Mouse (Mus musculus): Measurements from ENCODE around the gene Dlg3. TPM values are rescaled to one million over a fixed set of nuclear protein-coding genes. Genes with fewer than 3 reads are reported as not detected.

Gene Dlg3
- polyA plus RNA-seq, 1 experiment from 2014 or later: 7.5 TPM

GRCm38 (mm10) chrX:100778397-100778796 is 10.9 kb downstream of the Dlg3 start:
- WGBS: 24% methylated on average over 5 of the region's 5 CpGs
- no peaks in the 10 kb centered on the region for H3K36me3 ChIP-seq (ENCODE audit: control insufficient read depth, insufficient read depth, low read length)
- peaks cover 3% of the 10 kb centered on the region for H3K27me3 ChIP-seq (ENCODE audit: control insufficient read depth, insufficient read depth, low read length)
- peak overlapping the region; percentile 87; the same call in 1 of the 2 replicates for H3K9ac ChIP-seq (ENCODE audit: low read length)
- DNase-seq (ENCODE audit: low spot score, missing footprints) (no peak), ATAC-seq (ENCODE audit: low FRiP score) (no peak)
- peaks cover 7% of the 10 kb centered on the region; the same call in 1 of the 2 replicates for H3K4me1 ChIP-seq (ENCODE audit: control insufficient read depth, insufficient read depth, low read length)
- H3K9me3 ChIP-seq (ENCODE audit: control insufficient read depth, low read length): no peaks in the 10 kb centered on the region
- H3K27ac ChIP-seq (ENCODE audit: low read depth, low read length): no peak overlapping the region
- H3K4me2 ChIP-seq: peak overlapping the region; percentile 53
- H3K4me3 ChIP-seq (ENCODE audit: low read depth, low read length): peak overlapping the region; percentile 57

GRCm38 (mm10) chrX:100789322-100789721 is 21.8 kb downstream of the Dlg3 start:
- Histone ChIP-seq H3K36me3 (ENCODE audit: control insufficient read depth, insufficient read depth, low read length) (no peaks in the 10 kb centered on the region), H3K27ac (ENCODE audit: low read depth, low read length) (no peak overlapping the region), H3K4me2 (no peak overlapping the region), H3K4me1 (ENCODE audit: control insufficient read depth, insufficient read depth, low read length) (no peaks in the 10 kb centered on the region), H3K4me3 (ENCODE audit: low read depth, low read length) (no peak overlapping the region), H3K9ac (ENCODE audit: low read length) (no peak overlapping the region), H3K9me3 (ENCODE audit: control insufficient read depth, low read length) (no peaks in the 10 kb centered on the region), H3K27me3 (ENCODE audit: control insufficient read depth, insufficient read depth, low read length) (no peaks in the 10 kb centered on the region)
- 91% methylated on average over 4 of the region's 4 CpGs for WGBS
- DNase-seq (ENCODE audit: low spot score, missing footprints) (no peak), ATAC-seq (ENCODE audit: low FRiP score) (no peak)

GRCm38 (mm10) chrX:100796041-100796740 is 28.7 kb downstream of the Dlg3 start:
- no peak overlapping the region for H3K4me3 ChIP-seq (ENCODE audit: low read depth, low read length)
- WGBS: 90% methylated on average over 6 of the region's 6 CpGs
- 0 out of 2 replicates have a peak, but pooled peaks cover 2% of the 10 kb centered on the region for H3K36me3 ChIP-seq (ENCODE audit: control insufficient read depth, insufficient read depth, low read length)
- H3K4me2 ChIP-seq: no peak overlapping the region
- no peaks in the 10 kb centered on the region for H3K9me3 ChIP-seq (ENCODE audit: control insufficient read depth, low read length)
- no peak overlapping the region for H3K27ac ChIP-seq (ENCODE audit: low read depth, low read length)
- ATAC-seq (ENCODE audit: low FRiP score) (no peak), DNase-seq (ENCODE audit: low spot score, missing footprints) (no peak)
- H3K4me1 ChIP-seq (ENCODE audit: control insufficient read depth, insufficient read depth, low read length): no peaks in the 10 kb centered on the region
- no peak overlapping the region for H3K9ac ChIP-seq (ENCODE audit: low read length)
- no peaks in the 10 kb centered on the region; the same call in 1 of the 2 replicates for H3K27me3 ChIP-seq (ENCODE audit: control insufficient read depth, insufficient read depth, low read length)

- Histone ChIP-seq H3K4me1 (ENCODE audit: control insufficient read depth, insufficient read depth, low read length) (no peaks in the 10 kb centered on the region), H3K27ac (ENCODE audit: low read depth, low read length) (no peak overlapping the region), H3K4me3 (ENCODE audit: low read depth, low read length) (no peak overlapping the region), H3K4me2 (no peak overlapping the region), H3K27me3 (ENCODE audit: control insufficient read depth, insufficient read depth, low read length) (no peaks in the 10 kb centered on the region; the same call in 1 of the 2 replicates), H3K9me3 (ENCODE audit: control insufficient read depth, low read length) (no peaks in the 10 kb centered on the region), H3K36me3 (ENCODE audit: control insufficient read depth, insufficient read depth, low read length) (0 out of 2 replicates have a peak, but pooled peaks cover 2% of the 10 kb centered on the region), H3K9ac (ENCODE audit: low read length) (no peak overlapping the region)
- DNase-seq (ENCODE audit: low spot score, missing footprints) (no peak), ATAC-seq (ENCODE audit: low FRiP score) (no peak)
- 95% methylated on average over 3 of the region's 3 CpGs for WGBS
These were observed 29.2 kb downstream of the Dlg3 start for GRCm38 (mm10) chrX:100796741-100797090.

GRCm38 (mm10) chrX:100797370-100797769 is 29.8 kb downstream of the Dlg3 start:
- Histone ChIP-seq H3K4me3 (ENCODE audit: low read depth, low read length) (no peak overlapping the region), H3K27me3 (ENCODE audit: control insufficient read depth, insufficient read depth, low read length) (no peaks in the 10 kb centered on the region; the same call in 1 of the 2 replicates), H3K9me3 (ENCODE audit: control insufficient read depth, low read length) (no peaks in the 10 kb centered on the region), H3K27ac (ENCODE audit: low read depth, low read length) (no peak overlapping the region), H3K4me1 (ENCODE audit: control insufficient read depth, insufficient read depth, low read length) (no peaks in the 10 kb centered on the region), H3K9ac (ENCODE audit: low read length) (no peak overlapping the region), H3K36me3 (ENCODE audit: control insufficient read depth, insufficient read depth, low read length) (0 out of 2 replicates have a peak, but pooled peaks cover 2% of the 10 kb centered on the region), H3K4me2 (no peak overlapping the region)
- DNase-seq (ENCODE audit: low spot score, missing footprints) (no peak), ATAC-seq (ENCODE audit: low FRiP score) (no peak)
- 91% methylated on average over 4 of the region's 4 CpGs for WGBS

GRCm38 (mm10) chrX:100797851-100798527 is 30.5 kb downstream of the Dlg3 start:
- WGBS: 85% methylated on average over 7 of the region's 7 CpGs
- Histone ChIP-seq H3K4me3 (ENCODE audit: low read depth, low read length) (no peak overlapping the region), H3K9ac (ENCODE audit: low read length) (no peak overlapping the region), H3K36me3 (ENCODE audit: control insufficient read depth, insufficient read depth, low read length) (0 out of 2 replicates have a peak, but pooled peaks cover 2% of the 10 kb centered on the region), H3K27me3 (ENCODE audit: control insufficient read depth, insufficient read depth, low read length) (no peaks in the 10 kb centered on the region; the same call in 1 of the 2 replicates), H3K4me1 (ENCODE audit: control insufficient read depth, insufficient read depth, low read length) (no peaks in the 10 kb centered on the region), H3K9me3 (ENCODE audit: control insufficient read depth, low read length) (no peaks in the 10 kb centered on the region), H3K4me2 (no peak overlapping the region), H3K27ac (ENCODE audit: low read depth, low read length) (no peak overlapping the region)
- ATAC-seq (ENCODE audit: low FRiP score): no peak
- no peak for DNase-seq (ENCODE audit: low spot score, missing footprints)

- 29% methylated on average over 2 of the region's 2 CpGs for WGBS
- Histone ChIP-seq H3K4me2 (no peak overlapping the region), H3K36me3 (ENCODE audit: control insufficient read depth, insufficient read depth, low read length) (0 out of 2 replicates have a peak, but pooled peaks cover 2% of the 10 kb centered on the region), H3K27me3 (ENCODE audit: control insufficient read depth, insufficient read depth, low read length) (no peaks in the 10 kb centered on the region; the same call in 1 of the 2 replicates), H3K9ac (ENCODE audit: low read length) (no peak overlapping the region), H3K9me3 (ENCODE audit: control insufficient read depth, low read length) (no peaks in the 10 kb centered on the region), H3K27ac (ENCODE audit: low read depth, low read length) (no peak overlapping the region), H3K4me3 (ENCODE audit: low read depth, low read length) (no peak overlapping the region), H3K4me1 (ENCODE audit: control insufficient read depth, insufficient read depth, low read length) (no peaks in the 10 kb centered on the region)
- ATAC-seq (ENCODE audit: low FRiP score) (0 out of 2 replicates have a peak, but pooled peaks have one; percentile 52), DNase-seq (ENCODE audit: low spot score, missing footprints) (no peak)
These were observed 33.1 kb downstream of the Dlg3 start for GRCm38 (mm10) chrX:100800643-100801042.

GRCm38 (mm10) chrX:100802034-100802433 is 34.5 kb downstream of the Dlg3 start:
- H3K36me3 ChIP-seq (ENCODE audit: control insufficient read depth, insufficient read depth, low read length): peaks cover 4% of the 10 kb centered on the region; the same call in 1 of the 2 replicates
- 81% methylated on average over 6 of the region's 6 CpGs for WGBS

GRCm38 (mm10) chrX:100811129-100811528 is 43.6 kb downstream of the Dlg3 start:
- H3K36me3 ChIP-seq (ENCODE audit: control insufficient read depth, insufficient read depth, low read length): peaks cover 2% of the 10 kb centered on the region; the same call in 1 of the 2 replicates
- WGBS: 88% methylated on average over 4 of the region's 4 CpGs
- H3K4me2 ChIP-seq: no peak overlapping the region
- no peak overlapping the region for H3K9ac ChIP-seq (ENCODE audit: low read length)
- H3K27me3 ChIP-seq (ENCODE audit: control insufficient read depth, insufficient read depth, low read length): 0 out of 2 replicates have a peak, but pooled peaks cover 2% of the 10 kb centered on the region
- DNase-seq (ENCODE audit: low spot score, missing footprints) (no peak), ATAC-seq (ENCODE audit: low FRiP score) (no peak)
- H3K4me3 ChIP-seq (ENCODE audit: low read depth, low read length): no peak overlapping the region
- H3K9me3 ChIP-seq (ENCODE audit: control insufficient read depth, low read length): no peaks in the 10 kb centered on the region
- H3K27ac ChIP-seq (ENCODE audit: low read depth, low read length): no peak overlapping the region
- no peaks in the 10 kb centered on the region for H3K4me1 ChIP-seq (ENCODE audit: control insufficient read depth, insufficient read depth, low read length)

More at GRCm38 (mm10) chrX:100802034-100802433, 34.5 kb downstream of the Dlg3 start:
- ATAC-seq (ENCODE audit: low FRiP score) (no peak), DNase-seq (ENCODE audit: low spot score, missing footprints) (no peak)
- H3K27me3 ChIP-seq (ENCODE audit: control insufficient read depth, insufficient read depth, low read length): no peaks in the 10 kb centered on the region; the same call in 1 of the 2 replicates
- no peak overlapping the region for H3K27ac ChIP-seq (ENCODE audit: low read depth, low read length)
- H3K4me3 ChIP-seq (ENCODE audit: low read depth, low read length): no peak overlapping the region
- no peak overlapping the region for H3K9ac ChIP-seq (ENCODE audit: low read length)
- H3K9me3 ChIP-seq (ENCODE audit: control insufficient read depth, low read length): no peaks in the 10 kb centered on the region
- H3K4me1 ChIP-seq (ENCODE audit: control insufficient read depth, insufficient read depth, low read length): no peaks in the 10 kb centered on the region
- H3K4me2 ChIP-seq: no peak overlapping the region

Data from midbrain, embryonic 11.5 days (tissue).